Mouse (Mus musculus): ENCODE data around the gene Serac1.

Gene Serac1

DNA sequence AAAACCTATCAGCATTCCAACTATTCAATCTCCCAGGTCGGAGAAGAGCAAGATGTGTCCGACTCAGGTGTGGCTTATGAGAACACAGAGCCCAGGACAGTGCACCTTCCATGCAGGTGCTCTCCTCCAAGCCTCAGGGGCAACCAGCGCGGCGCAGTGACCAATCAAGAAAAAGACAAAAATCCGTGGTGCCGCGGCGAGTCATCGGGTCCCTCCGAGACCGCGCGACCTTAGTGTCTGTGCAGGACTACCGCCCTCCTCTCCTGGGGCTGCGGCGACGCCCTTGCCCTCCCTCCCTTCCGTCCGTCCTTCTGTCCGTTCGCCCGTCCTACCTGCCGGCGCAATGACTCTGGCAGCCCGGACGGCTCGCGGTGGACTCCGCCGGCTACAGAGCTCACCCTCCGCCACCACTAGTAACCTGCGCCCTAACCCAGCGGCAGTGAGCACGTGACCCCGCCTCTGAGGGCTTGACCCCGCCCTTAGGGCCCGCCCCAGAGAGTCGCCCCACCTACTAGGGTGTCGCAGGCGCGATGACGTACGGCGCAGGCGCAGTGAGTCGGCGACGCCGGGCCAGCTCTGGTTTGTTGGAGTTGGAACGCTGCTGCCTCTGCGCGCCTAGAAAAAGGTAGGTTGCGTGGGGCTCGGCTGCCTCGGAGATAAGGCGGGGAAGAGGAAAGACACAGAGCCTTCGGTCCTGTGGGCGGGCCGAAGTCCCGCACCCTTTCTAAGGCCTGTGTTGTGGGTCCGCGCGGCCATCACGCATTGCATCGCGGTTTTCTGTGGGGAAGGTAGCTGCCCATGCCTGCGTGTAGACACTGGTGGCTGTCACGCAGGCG is at the start of gene Serac1, which contains the start of gene Gtf2h5:
Gene Serac1, minus strand, starts transcription at position 455 of the 836 bp plus-strand sequence.
Gene Gtf2h5, plus strand, starts transcription at position 500 of the 836 bp plus-strand sequence.
- peak; percentile 98 for DNase-seq (ENCODE audit: low spot score)

GRCm38 (mm10) chr17:6128039-6128438 is 48.5 kb upstream of the Serac1 start:
- no peak for DNase-seq (ENCODE audit: low spot score)

DNA sequence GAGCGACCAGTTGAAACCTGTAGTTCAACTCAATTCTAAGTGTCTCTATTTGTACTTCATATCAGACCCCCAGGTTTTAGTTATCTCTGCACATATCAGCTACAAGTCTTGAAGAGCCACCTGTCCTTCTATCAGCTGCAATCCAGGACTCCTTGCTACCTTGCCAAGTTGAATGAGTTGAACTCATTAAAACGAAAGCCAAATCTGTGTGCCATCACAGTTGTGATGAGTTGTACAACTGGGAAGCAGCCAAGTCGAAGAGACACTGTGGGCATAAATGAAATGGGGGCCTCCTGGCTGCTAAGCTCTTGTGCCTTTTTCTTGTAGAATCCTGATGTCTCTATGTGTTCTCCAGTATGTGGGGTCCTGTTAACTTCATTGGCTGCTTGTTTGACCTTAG is 45.9 kb upstream of the Serac1 start:
- DNase-seq (ENCODE audit: low spot score), result no peak

DNA sequence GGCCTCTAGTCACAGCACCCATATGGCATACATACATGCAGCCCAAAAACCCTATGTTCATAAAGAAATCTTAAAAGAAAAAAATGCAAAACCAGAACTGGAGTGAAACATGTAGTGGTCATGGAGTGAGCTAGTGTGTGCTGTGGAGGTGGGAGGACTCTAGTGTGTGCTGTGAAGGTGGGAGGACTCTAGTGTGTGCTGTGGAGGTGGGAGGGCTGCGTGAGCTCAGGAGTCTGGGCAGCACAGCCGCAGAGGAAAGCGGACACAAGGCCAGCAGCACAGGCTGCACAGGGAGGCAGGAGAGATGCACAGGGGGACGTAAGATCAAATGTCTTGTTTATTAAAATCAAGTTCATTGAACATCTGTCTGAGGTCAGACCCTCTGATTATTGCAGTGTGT is 44.2 kb upstream of the Serac1 start:
- DNase-seq (ENCODE audit: low spot score), result no peak

DNA sequence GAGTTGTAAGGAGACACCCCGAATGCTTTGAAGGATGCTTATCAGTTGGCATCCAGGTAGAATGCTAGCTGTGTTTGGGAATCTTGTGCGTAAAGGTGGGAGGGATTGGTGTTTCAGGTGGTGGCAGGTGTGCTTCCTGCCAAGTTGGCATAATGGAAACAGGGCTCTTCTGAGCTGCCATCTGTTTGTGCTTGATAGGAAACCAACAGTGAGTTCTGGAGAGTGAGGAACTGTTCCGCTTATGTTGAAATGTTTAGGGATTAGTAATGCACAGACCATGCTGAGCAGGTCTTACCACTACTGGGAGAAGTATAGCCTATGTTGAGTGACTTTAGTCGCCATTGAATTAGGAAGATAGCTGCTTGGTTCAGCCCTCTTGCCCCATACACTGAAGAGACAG is 39.3 kb upstream of the Serac1 start:
- DNase-seq (ENCODE audit: low spot score), result no peak

DNA sequence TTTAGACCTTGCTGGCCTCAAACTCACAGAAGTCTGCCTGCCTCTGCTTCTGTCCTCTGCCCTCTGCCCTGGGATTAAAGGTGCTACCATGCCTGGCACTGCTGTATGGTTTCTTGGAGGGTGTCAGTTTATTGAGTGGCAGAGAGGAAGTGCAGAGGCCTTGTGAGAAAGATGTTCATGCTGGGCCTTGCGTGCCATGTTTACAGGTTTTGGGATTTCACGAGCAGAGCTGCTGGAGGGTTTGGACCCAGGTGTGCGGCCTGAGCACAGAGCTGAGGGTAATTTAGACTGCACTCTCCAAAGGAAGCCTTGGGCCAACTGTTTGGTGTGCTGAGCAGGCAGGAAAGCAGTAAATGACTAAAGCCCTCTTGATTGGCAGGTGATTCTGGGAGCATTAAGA is 38.4 kb upstream of the Serac1 start:
- DNase-seq (ENCODE audit: low spot score), result no peak

DNA sequence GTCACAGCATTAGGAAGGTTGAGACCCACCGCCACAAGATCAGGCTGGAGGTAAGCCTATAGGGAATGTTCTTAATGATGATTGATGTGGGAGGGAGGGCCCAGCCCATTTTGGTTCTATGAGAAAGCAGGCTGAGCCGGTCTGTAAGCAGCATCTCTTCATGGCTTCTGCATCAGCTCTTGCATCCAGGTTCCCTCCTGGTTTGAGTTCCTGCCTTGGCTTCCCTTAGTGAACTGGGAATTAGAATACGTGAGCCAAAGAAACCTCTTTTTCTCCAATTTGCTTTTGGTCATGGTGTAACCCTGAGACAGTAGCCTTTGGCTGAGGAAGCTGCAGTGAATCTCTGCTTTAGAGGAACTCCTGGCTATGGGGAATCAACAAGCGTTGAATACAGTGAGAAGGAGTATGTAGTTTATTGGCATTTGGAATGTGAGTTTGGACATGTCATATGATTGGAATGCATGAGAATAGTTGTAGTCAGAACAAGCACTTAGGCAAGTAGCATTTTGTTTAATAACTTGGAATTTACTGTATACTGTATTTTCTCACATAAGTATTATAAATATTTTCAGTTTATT is 37.7 kb upstream of the Serac1 start:
- DNase-seq (ENCODE audit: low spot score), result no peak

DNA sequence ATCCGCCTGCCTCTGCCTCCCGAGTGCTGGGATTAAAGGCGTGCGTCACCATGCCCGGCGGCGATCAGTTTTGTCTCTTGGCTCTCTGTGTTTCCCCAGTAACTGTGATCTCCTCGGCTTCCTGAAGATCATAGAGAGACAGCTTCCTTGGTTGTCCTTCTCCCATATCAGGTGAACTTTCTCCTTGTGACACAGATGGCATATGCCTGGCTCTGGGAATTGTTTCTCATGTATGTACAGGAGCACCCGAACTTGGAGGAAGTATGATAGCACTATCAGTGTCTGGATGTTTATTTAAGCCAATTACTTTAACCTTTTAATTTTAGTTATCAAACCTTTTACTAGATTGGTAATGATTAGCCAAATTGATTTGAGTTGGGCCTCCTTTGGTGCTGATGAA is 35.5 kb upstream of the Serac1 start:
- no peak for DNase-seq (ENCODE audit: low spot score)

GRCm38 (mm10) chr17:6113653-6114052 is 34.1 kb upstream of the Serac1 start:
- no peak for DNase-seq (ENCODE audit: low spot score)

GRCm38 (mm10) chr17:6110956-6111355 is 31.4 kb upstream of the Serac1 start:
- no peak for DNase-seq (ENCODE audit: low spot score)

DNA sequence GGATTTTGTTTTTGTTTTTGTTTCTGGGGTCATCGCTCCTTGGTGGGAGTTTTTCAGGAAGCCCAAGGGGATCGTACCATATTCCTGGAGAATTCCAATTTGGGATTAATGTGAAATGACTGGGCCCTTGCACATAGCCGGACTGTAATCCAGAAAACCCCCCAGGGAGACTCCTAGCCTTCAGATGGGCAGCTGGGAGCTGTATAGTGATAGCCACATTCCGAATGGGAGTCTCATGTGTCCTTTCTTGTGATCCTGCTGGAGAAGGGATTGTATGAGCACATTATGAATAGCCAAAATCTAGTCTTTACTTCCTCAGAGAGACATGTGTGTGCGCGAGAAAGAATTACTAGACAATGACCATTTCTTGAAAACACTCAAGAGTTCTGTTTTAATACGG is 28.6 kb upstream of the Serac1 start:
- DNase-seq (ENCODE audit: low spot score), result no peak

GRCm38 (mm10) chr17:6107015-6107601 is 27.6 kb upstream of the Serac1 start:
- peak; percentile 57 for DNase-seq (ENCODE audit: low spot score)

DNA sequence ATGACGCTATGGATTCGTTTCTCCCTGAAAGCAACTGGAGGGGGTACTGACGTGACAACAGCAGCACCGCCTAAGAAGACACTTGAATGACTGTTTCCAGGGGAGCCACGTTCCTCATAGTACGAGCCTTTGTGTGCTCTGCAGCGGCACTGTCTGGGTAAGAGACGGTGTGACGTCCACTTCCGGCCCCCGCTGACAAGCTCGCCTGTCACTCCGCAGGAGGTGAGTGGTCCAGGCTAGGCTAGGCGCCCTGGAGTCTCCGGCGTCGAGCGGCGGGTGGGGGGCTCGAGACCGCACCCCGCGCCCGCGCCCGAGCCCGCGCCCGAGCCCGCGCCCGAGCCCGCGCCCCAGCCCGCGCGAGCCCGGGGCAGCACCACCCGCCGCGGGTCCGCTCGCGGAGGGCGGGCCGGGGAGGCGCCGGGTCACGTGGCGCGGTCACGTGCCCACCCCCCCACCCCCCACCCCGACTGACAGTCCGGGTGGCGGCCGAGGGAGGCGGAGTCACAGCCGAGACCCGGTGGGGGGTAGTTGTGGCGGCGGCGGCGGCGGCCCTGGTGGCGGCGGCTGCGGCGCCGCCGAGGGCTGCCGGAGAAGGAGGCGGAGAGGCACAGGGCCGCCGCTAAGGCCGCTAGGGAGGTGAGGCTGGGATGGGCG is 26.9 kb upstream of the Serac1 start, which contains the start of gene Tulp4:
Gene Tulp4, plus strand, starts transcription at position 77 of the 654 bp plus-strand sequence.
- DNase-seq (ENCODE audit: low spot score), result peak; percentile 87

DNA sequence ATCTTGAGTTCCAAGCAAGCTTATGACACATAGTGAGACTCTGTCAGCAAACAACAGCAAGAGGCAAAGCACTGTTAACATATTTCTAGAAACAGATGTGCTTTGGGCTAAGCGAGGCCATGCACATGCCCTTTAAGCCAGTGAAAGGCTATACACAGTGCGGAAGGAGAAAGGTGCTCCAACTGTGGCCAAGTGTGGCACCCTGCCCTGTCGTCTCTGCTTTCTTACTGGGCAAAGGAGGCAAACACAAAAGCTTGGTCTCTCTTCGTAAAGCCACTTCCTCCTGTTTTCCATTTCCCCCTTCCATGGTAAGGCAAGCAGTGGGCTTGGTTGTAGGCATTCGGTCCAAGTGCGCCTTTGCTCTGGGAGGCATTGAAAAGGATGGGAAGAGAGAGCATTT is 24.0 kb upstream of the Serac1 start:
- DNase-seq (ENCODE audit: low spot score), result no peak

GRCm38 (mm10) chr17:6102287-6102686 is 22.7 kb upstream of the Serac1 start:
- no peak for DNase-seq (ENCODE audit: low spot score)

DNA sequence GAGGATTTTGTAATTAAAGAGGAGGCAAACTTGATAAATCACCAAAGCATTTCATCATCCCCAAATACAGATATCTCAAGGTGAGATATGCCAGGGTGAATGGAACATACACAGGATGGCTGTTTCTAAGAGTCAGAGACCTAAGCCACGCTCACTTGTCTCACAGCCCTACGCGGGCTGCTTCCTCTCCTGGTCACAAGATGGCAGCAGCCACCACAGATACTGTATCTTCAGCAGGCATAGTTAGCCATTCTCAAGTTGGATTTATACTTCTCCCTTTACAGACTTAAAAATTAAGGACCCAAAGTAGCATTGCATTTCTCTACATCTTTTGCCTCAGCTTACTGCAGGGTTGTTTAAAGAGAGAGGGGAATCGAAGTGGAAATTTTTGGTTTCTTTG is 18.3 kb upstream of the Serac1 start:
- no peak for DNase-seq (ENCODE audit: low spot score)

GRCm38 (mm10) chr17:6095579-6095978 is 16.0 kb upstream of the Serac1 start:
- no peak for DNase-seq (ENCODE audit: low spot score)

DNA sequence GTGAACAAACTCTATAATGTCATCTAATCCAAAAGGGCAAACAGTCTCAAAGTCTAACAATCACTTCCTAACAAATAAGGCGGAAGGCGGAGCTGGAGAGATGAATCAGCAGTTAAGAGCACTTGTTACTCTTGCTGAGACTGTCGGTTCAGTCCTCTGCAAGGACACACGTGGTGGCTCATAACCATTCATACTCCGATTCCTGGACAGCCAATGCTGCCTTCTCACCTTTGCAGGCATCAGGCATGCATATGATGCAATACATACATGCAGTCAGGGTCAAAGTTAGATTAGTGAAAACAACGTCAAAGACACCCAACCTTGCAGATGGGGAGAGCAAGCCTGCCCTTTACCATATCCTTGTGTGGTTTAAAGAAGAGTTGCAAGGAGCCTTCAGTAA is 12.1 kb upstream of the Serac1 start:
- DNase-seq (ENCODE audit: low spot score), result no peak

DNA sequence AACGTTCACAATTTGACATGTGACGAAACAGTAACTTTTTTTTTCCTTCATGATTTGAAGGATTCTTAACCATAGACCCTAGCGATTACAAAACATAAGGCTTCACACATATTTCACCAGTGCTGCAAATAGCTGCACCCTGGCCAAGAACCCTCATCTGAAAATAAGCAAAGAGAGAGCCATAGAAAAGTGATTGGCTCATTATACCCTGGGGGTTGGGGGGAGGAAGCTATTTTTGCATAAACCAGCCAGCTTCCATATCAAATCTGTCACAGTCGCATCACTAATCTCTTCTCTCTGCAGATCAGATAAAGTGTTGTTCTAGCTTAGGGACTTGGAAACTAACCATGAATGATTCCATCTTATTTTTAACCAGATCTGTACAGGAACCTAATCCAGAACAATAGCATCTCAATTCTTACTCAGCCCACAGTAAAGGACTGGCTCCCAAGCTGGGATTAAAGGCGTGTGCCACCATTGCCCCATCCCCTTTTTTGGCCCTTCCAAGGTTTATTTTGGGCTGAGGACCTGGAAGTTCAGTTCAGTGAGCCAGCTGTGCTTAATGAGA is 3.9 kb upstream of the Serac1 start:
- DNase-seq (ENCODE audit: low spot score), result no peak

DNA sequence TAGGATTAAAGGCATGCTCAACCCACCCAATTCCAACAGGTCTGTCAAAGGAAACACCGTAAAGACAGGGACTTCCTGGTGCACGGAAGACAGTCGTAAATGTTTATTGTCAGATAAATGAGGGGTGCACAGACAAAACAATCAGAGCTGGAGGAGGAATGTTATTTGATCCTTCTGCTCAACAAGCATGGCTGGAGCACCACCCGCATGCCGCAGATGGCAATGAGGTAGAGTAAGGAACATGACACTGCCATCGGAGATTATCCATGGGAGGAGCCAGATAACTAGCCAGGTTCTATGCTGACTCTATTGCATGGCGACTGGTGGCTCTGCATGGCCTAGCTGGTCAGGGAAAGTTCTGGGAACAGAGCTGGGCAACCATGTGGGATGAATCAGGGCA is 6.1 kb downstream of the Serac1 start:
- DNase-seq (ENCODE audit: low spot score), result no peak

DNA sequence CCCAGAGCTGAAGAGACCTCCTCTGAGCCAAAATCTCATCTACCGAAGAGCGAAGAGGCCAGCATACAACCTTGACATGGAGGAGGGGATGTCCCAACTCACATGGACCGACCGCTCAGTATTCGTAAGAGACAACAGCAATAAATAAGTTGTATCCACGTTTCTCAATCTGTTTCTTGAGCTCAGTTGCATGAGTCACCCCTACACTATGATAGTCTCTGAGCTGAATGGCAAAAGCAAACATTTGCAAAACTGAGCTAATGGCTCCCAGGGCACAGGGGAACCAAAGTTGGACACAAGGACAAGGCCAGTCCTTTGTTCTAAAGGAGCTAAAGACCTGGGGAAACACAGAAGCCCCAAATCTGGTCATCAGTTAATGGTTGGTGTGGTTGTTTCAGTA is 9.7 kb downstream of the Serac1 start:
- DNase-seq (ENCODE audit: low spot score), result no peak

DNA sequence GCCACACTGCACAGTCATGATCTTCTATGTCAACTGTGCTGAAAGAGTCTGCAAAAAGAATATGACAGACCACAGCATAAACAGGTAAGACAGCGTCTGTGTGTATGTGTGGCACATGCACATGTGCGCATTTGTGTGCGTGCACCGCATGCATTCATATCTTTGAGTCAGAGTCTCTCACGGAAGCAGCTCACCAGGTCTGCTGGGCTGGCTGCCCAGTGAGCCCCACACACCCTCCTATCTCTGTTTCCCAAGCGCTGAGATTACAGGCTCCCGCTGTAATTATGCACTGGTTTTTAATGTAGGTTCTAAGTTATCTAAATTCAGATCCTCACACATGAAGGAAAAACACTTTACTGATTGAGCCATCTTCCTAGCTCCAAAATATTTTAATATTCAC is 11.9 kb downstream of the Serac1 start:
- no peak for DNase-seq (ENCODE audit: low spot score)

All from testis, postnatal 14 days (tissue).